Mouse (Mus musculus): Measurements from ENCODE around the gene Lck. TPM values are rescaled to one million over a fixed set of nuclear protein-coding genes. Genes with fewer than 3 reads are reported as not detected.
"Not testable (repeated sequence)": the region's sequence is repeated elsewhere in the genome, so short reads cannot be mapped to it uniquely, and the experiment has no call there.

Gene Lck
- polyA plus RNA-seq, 2 experiments from 2014 or later, result 1,549 to 2,173 TPM

- not testable (repeated sequence) for ATAC-seq
Observed at GRCm38 (mm10) chr4:129554512-129554911, 18.9 kb downstream of the Lck start.

GRCm38 (mm10) chr4:129550295-129550694 lies 23.1 kb downstream of the Lck start:
- ATAC-seq, result no peak

GRCm38 (mm10) chr4:129549306-129549705 lies 24.1 kb downstream of the Lck start:
- peak; percentile 40 for ATAC-seq

- peak; percentile 40 for ATAC-seq
Observed at GRCm38 (mm10) chr4:129547631-129548030, 25.8 kb downstream of the Lck start.

GRCm38 (mm10) chr4:129544106-129544505 lies 29.3 kb downstream of the Lck start:
- ATAC-seq, result no peak

- ATAC-seq, result peak; percentile 92
Observed at GRCm38 (mm10) chr4:129542592-129543141, 30.8 kb downstream of the Lck start, which contains the start of gene Hdac1. Gene Hdac1 (minus strand): TSS chr4:129542713.

GRCm38 (mm10) chr4:129541868-129542591 lies 31.4 kb downstream of the Lck start:
- ATAC-seq, result peak; percentile 9

- ATAC-seq, result no peak
Observed at GRCm38 (mm10) chr4:129540012-129540411, 33.4 kb downstream of the Lck start.

- not testable (repeated sequence) for ATAC-seq
Observed at GRCm38 (mm10) chr4:129528901-129529300, 44.5 kb downstream of the Lck start.

- no peak for ATAC-seq
Observed at GRCm38 (mm10) chr4:129525889-129526288, 47.6 kb downstream of the Lck start.

GRCm38 (mm10) chr4:129525338-129525737 lies 48.1 kb downstream of the Lck start:
- ATAC-seq, result peak; percentile 87

GRCm38 (mm10) chr4:129518519-129518918 lies 54.9 kb downstream of the Lck start:
- ATAC-seq, result no peak

- no peak for ATAC-seq
Observed at GRCm38 (mm10) chr4:129516925-129517324, 56.5 kb downstream of the Lck start.

GRCm38 (mm10) chr4:129514300-129514898 lies 59.0 kb downstream of the Lck start:
- peak; percentile 78 for ATAC-seq

- ATAC-seq, result no peak
Observed at GRCm38 (mm10) chr4:129513891-129514290, 59.5 kb downstream of the Lck start.

- ATAC-seq, result peak; percentile 79
Observed at GRCm38 (mm10) chr4:129513086-129513767, 60.2 kb downstream of the Lck start, which contains the start of gene Marcksl1. Gene Marcksl1 (plus strand): TSS chr4:129513581.

- no peak for ATAC-seq
Observed at GRCm38 (mm10) chr4:129511413-129512096, 61.9 kb downstream of the Lck start.

- ATAC-seq, result no peak
Observed at GRCm38 (mm10) chr4:129510723-129511412, 62.6 kb downstream of the Lck start.

- no peak for ATAC-seq
Observed at GRCm38 (mm10) chr4:129509650-129510049, 63.8 kb downstream of the Lck start.

GRCm38 (mm10) chr4:129508834-129509600 lies 64.4 kb downstream of the Lck start:
- no peak for ATAC-seq

- ATAC-seq, result no peak
Observed at GRCm38 (mm10) chr4:129508237-129508515, 65.3 kb downstream of the Lck start.
